Mouse (Mus musculus): ENCODE data around the gene Zfp109. TPM values are rescaled to one million over a fixed set of nuclear protein-coding genes. Genes with fewer than 3 reads are reported as not detected.

Zfp109 gene
- polyA plus RNA-seq, 1 experiment from 2014 or later: 3.7 TPM

GRCm38 (mm10) chr7:24189571-24189944 is 47.8 kb downstream of the Zfp109 start:
- no peaks in the 10 kb centered on the region for H3K4me1 ChIP-seq (ENCODE audit: control insufficient read depth, insufficient read depth, low read length)
- H3K4me2 ChIP-seq (ENCODE audit: low read length): no peak overlapping the region
- H3K9me3 ChIP-seq (ENCODE audit: control insufficient read depth, low read length): no peaks in the 10 kb centered on the region
- no peaks in the 10 kb centered on the region for H3K27me3 ChIP-seq (ENCODE audit: control insufficient read depth, insufficient read depth, low read length)
- no peak overlapping the region for H3K4me3 ChIP-seq (replicated peaks; ENCODE audit: low read depth, low read length)
- H3K9ac ChIP-seq (replicated peaks; ENCODE audit: low read length): no peak overlapping the region
- H3K36me3 ChIP-seq (ENCODE audit: control insufficient read depth, insufficient read depth, low read length): peaks cover 6% of the 10 kb centered on the region; the same call in 1 of the 2 replicates
- DNase-seq: no peak
- no peak for ATAC-seq (ENCODE audit: low FRiP score, low TSS enrichment)
- 85% methylated on average over 5 of the region's 5 CpGs for WGBS
- no peak overlapping the region for H3K27ac ChIP-seq (replicated peaks; ENCODE audit: low read depth, low read length)

DNA sequence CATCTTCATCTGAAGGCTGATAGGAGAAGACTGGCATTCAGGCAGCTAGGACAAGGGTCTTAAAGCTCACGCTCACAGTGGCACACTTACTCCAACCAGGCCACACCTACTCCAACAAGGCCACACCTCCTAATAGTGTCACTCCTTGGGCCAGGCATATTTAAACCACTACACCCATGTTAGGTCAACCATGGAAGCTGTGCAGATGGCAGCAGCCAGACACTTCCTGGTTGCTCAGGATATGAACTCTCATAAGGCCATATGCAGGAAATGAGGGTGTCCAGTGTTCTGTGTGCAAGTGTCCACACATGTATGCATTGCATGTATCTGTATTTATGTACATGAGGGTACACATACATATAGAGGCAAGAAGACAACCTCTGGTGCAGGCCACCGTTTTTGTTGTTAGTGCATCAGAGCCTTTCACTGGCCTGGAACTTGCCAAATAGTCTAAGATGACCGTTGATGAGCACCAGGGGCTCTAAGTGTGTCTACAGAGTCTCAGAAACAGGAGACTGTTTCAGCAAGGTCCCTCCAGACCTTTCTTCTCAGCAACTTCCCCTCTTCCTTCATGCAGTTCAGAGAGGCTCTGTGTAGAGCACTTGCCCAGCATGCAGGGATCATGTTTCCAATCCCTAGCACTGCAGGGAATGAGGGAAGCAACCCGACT is 48.3 kb downstream of the Zfp109 start:
- ATAC-seq (ENCODE audit: low FRiP score, low TSS enrichment) (no peak), DNase-seq (no peak)
- no peaks in the 10 kb centered on the region for H3K4me1 ChIP-seq (ENCODE audit: control insufficient read depth, insufficient read depth, low read length)
- H3K27me3 ChIP-seq (ENCODE audit: control insufficient read depth, insufficient read depth, low read length): no peaks in the 10 kb centered on the region
- H3K4me2 ChIP-seq (ENCODE audit: low read length): no peak overlapping the region
- 0 out of 2 replicates have a peak, but pooled peaks cover 2% of the 10 kb centered on the region for H3K36me3 ChIP-seq (ENCODE audit: control insufficient read depth, insufficient read depth, low read length)
- no peak overlapping the region for H3K4me3 ChIP-seq (replicated peaks; ENCODE audit: low read depth, low read length)
- H3K27ac ChIP-seq (replicated peaks; ENCODE audit: low read depth, low read length): no peak overlapping the region
- 70% methylated on average over 4 of the region's 4 CpGs for WGBS
- no peak overlapping the region for H3K9ac ChIP-seq (replicated peaks; ENCODE audit: low read length)
- no peaks in the 10 kb centered on the region for H3K9me3 ChIP-seq (ENCODE audit: control insufficient read depth, low read length)

GRCm38 (mm10) chr7:24187611-24188010 is 49.7 kb downstream of the Zfp109 start:
- no peaks in the 10 kb centered on the region for H3K9me3 ChIP-seq (ENCODE audit: control insufficient read depth, low read length)
- H3K9ac ChIP-seq (replicated peaks; ENCODE audit: low read length): no peak overlapping the region
- WGBS: 81% methylated on average over 1 of the region's 1 CpGs
- H3K4me2 ChIP-seq (ENCODE audit: low read length): no peak overlapping the region
- no peaks in the 10 kb centered on the region for H3K27me3 ChIP-seq (ENCODE audit: control insufficient read depth, insufficient read depth, low read length)
- DNase-seq: no peak
- H3K27ac ChIP-seq (replicated peaks; ENCODE audit: low read depth, low read length): no peak overlapping the region
- no peak for ATAC-seq (ENCODE audit: low FRiP score, low TSS enrichment)
- H3K4me3 ChIP-seq (replicated peaks; ENCODE audit: low read depth, low read length): no peak overlapping the region
- H3K36me3 ChIP-seq (ENCODE audit: control insufficient read depth, insufficient read depth, low read length): no peaks in the 10 kb centered on the region
- no peaks in the 10 kb centered on the region for H3K4me1 ChIP-seq (ENCODE audit: control insufficient read depth, insufficient read depth, low read length)

Other genes starting within 250 kb of the Zfp109 start
- not detected in 2 replicates for gene V1rd19, start 235.9 kb downstream of the Zfp109 start, polyA plus RNA-seq (2014; fragmentation: Nextera tagmentation; extraction: Ambion mirVana)
- not detected in 2 replicates for gene Vmn1r183, start 184.3 kb downstream of the Zfp109 start, polyA plus RNA-seq (2014; fragmentation: Nextera tagmentation; extraction: Ambion mirVana)
- gene Zfp180, start 155.6 kb downstream of the Zfp109 start, polyA plus RNA-seq (2014; fragmentation: Nextera tagmentation; extraction: Ambion mirVana): 34.1 and 41.6 TPM in 2 replicates
- gene Zfp112, start 125.2 kb downstream of the Zfp109 start, polyA plus RNA-seq (2014; fragmentation: Nextera tagmentation; extraction: Ambion mirVana): 7.6 and 8.3 TPM in 2 replicates
- gene Zfp235, start 103.4 kb downstream of the Zfp109 start, polyA plus RNA-seq (2014; fragmentation: Nextera tagmentation; extraction: Ambion mirVana): 25.5 and 26.5 TPM in 2 replicates
- 2.5 and 4.3 TPM in 2 replicates for gene Zfp114, start 62.5 kb downstream of the Zfp109 start, polyA plus RNA-seq (2014; fragmentation: Nextera tagmentation; extraction: Ambion mirVana)
- gene Zfp111, start 26.1 kb downstream of the Zfp109 start, polyA plus RNA-seq (2014; fragmentation: Nextera tagmentation; extraction: Ambion mirVana): 3.1 and 6.6 TPM in 2 replicates
- gene Zfp108, start 17.2 kb upstream of the Zfp109 start, polyA plus RNA-seq (2014; fragmentation: Nextera tagmentation; extraction: Ambion mirVana): 6.2 and 6.6 TPM in 2 replicates
- 5.9 and 8.7 TPM in 2 replicates for gene Zfp93, start 32.9 kb upstream of the Zfp109 start, polyA plus RNA-seq (2014; fragmentation: Nextera tagmentation; extraction: Ambion mirVana)
- gene Zfp61, start 63.7 kb upstream of the Zfp109 start, polyA plus RNA-seq (2014; fragmentation: Nextera tagmentation; extraction: Ambion mirVana): 34.2 and 34.3 TPM in 2 replicates
- 18.9 and 19.2 TPM in 2 replicates for gene Zfp94, start 79.1 kb upstream of the Zfp109 start, polyA plus RNA-seq (2014; fragmentation: Nextera tagmentation; extraction: Ambion mirVana)
- gene Tescl, start 96.4 kb upstream of the Zfp109 start, polyA plus RNA-seq (2014; fragmentation: Nextera tagmentation; extraction: Ambion mirVana): not detected in 2 replicates
- gene Lypd5, start 111.6 kb upstream of the Zfp109 start, polyA plus RNA-seq (2014; fragmentation: Nextera tagmentation; extraction: Ambion mirVana): not detected in 2 replicates
- 0.43 and 0.45 TPM in 2 replicates for gene Kcnn4, start 132.7 kb upstream of the Zfp109 start, polyA plus RNA-seq (2014; fragmentation: Nextera tagmentation; extraction: Ambion mirVana)
- 32.9 and 33.3 TPM in 2 replicates for gene Smg9, start 162.1 kb upstream of the Zfp109 start, polyA plus RNA-seq (2014; fragmentation: Nextera tagmentation; extraction: Ambion mirVana)
- not detected in 2 replicates for gene Irgc1, start 214.7 kb upstream of the Zfp109 start, polyA plus RNA-seq (2014; fragmentation: Nextera tagmentation; extraction: Ambion mirVana)
- 1.1 and 2.6 TPM in 2 replicates for gene Plaur, start 224.9 kb upstream of the Zfp109 start, polyA plus RNA-seq (2014; fragmentation: Nextera tagmentation; extraction: Ambion mirVana)
- 26.2 and 63.4 TPM in 2 replicates for gene Cadm4, start 244.5 kb upstream of the Zfp109 start, polyA plus RNA-seq (2014; fragmentation: Nextera tagmentation; extraction: Ambion mirVana)